Mouse (Mus musculus) erythroid progenitor cell, adult 5-6 weeks (primary cell): Measurements from ENCODE around the gene Ubl5. TPM values are rescaled to one million over a fixed set of nuclear protein-coding genes. Genes with fewer than 3 reads are reported as not detected.
"Not testable (repeated sequence)": the region's sequence is repeated elsewhere in the genome, so short reads cannot be mapped to it uniquely, and the experiment has no call there.

Experiments used
- ATAC-seq: replicated peaks from 2 replicates; pipeline ENCODE4 v1.8.0; 2016; ENCODE audit warnings: moderate number of reproducible peaks, mild to moderate bottlenecking, moderate TSS enrichment, inconsistent platforms; ENCODE audit not compliant: poor library complexity, low FRiP score, severe bottlenecking
- total RNA-seq, 2 experiments: library from RNA; stranded (forward) in 1 of 2; stranded (reverse) in 1 of 2; fragments of 150-400 nt in 1 of 2; fragments of 186-747, 209-891 nt in 1 of 2; gene quantifications; 2 replicates each; pipeline versions ENCODE4 v1.2.3 to v1.2.4; 2015 to 2017; ENCODE audit warnings: low replicate concordance in 2 of 2

Ubl5 gene
- total RNA-seq (2015; ENCODE audit: low replicate concordance), result 158 and 182 TPM in 2 replicates
- total RNA-seq (2017; ENCODE audit: low replicate concordance), result 36.3 and 42.1 TPM in 2 replicates

GRCm38 (mm10) chr9:20642101-20642895 lies at the start of gene Ubl5:
TSS of gene Ubl5 (plus strand) at chr9:20642878.
- ATAC-seq, result no peak

- no peak for ATAC-seq
Observed at GRCm38 (mm10) chr9:20601270-20601669, 41.4 kb upstream of the Ubl5 start.

GRCm38 (mm10) chr9:20606269-20606668 lies 36.4 kb upstream of the Ubl5 start:
- ATAC-seq, result no peak

GRCm38 (mm10) chr9:20607100-20607974 lies 35.3 kb upstream of the Ubl5 start:
- ATAC-seq, result peak; percentile 97

GRCm38 (mm10) chr9:20609831-20610464 lies 32.7 kb upstream of the Ubl5 start:
- no peak for ATAC-seq

- ATAC-seq, result no peak
Observed at GRCm38 (mm10) chr9:20611976-20612375, 30.7 kb upstream of the Ubl5 start.

GRCm38 (mm10) chr9:20616685-20617084 lies 26.0 kb upstream of the Ubl5 start:
- no peak for ATAC-seq

GRCm38 (mm10) chr9:20631332-20631731 lies 11.3 kb upstream of the Ubl5 start:
- ATAC-seq, result no peak

GRCm38 (mm10) chr9:20635676-20636075 lies 7.0 kb upstream of the Ubl5 start:
- ATAC-seq, result not testable (repeated sequence)

- no peak for ATAC-seq
Observed at GRCm38 (mm10) chr9:20636256-20636655, 6.4 kb upstream of the Ubl5 start.

- no peak for ATAC-seq
Observed at GRCm38 (mm10) chr9:20636790-20637189, 5.9 kb upstream of the Ubl5 start.

GRCm38 (mm10) chr9:20638552-20638951 lies 4.1 kb upstream of the Ubl5 start:
- ATAC-seq, result no peak

- no peak for ATAC-seq
Observed at GRCm38 (mm10) chr9:20639486-20639885, 3.2 kb upstream of the Ubl5 start.

- ATAC-seq, result no peak
Observed at GRCm38 (mm10) chr9:20641501-20641900, 1.2 kb upstream of the Ubl5 start.

- peak; percentile 71 for ATAC-seq
Observed at GRCm38 (mm10) chr9:20642896-20643466, 303 bp downstream of the Ubl5 start.

- ATAC-seq, result 0 out of 2 replicates have a peak, but pooled peaks have one; percentile 25
Observed at GRCm38 (mm10) chr9:20643781-20644180, 1.1 kb downstream of the Ubl5 start.

- ATAC-seq, result peak; percentile 81
Observed at GRCm38 (mm10) chr9:20644360-20645081, 1.8 kb downstream of the Ubl5 start, which contains the start of gene Fbxl12. TSS of gene Fbxl12 (minus strand) at chr9:20644767.

- ATAC-seq, result no peak
Observed at GRCm38 (mm10) chr9:20645121-20645520, 2.4 kb downstream of the Ubl5 start.

- peak; percentile 95 for ATAC-seq
Observed at GRCm38 (mm10) chr9:20651602-20652259, 9.1 kb downstream of the Ubl5 start, which contains the start of gene Pin1. TSS of gene Pin1 (plus strand) at chr9:20652095.
